Mouse (Mus musculus) E14TG2a.4 (cell line): ENCODE data around the gene Fgl2.

ENCODE experiments used
- H3K27me3 ChIP-seq: 2 replicates; pipeline ENCODE4 v1.6.1; 2014; ENCODE audit warnings: low read length, control low read depth; ENCODE audit not compliant: insufficient read depth
- H3K36me3 ChIP-seq: 2 replicates; pipeline ENCODE4 v1.6.1; 2014; ENCODE audit warnings: low read length, control low read depth; ENCODE audit not compliant: insufficient read depth
- H3K4me1 ChIP-seq: replicated peaks from 2 replicates; pipeline ENCODE4 v1.6.1; 2014; ENCODE audit warnings: low read depth, low read length, control low read depth
- H3K4me3 ChIP-seq: replicated peaks from 2 replicates; pipeline ENCODE4 v1.5.1; 2014; ENCODE audit warnings: mild to moderate bottlenecking, low read length
- H3K9me3 ChIP-seq: 2 replicates; pipeline ENCODE4 v1.6.1; 2014; ENCODE audit warnings: low read length, control low read depth
- CTCF ChIP-seq: conservative IDR thresholded peaks from 2 replicates; pipeline ENCODE4 v1.5.1; 2014; ENCODE audit warnings: low read length
- NANOG ChIP-seq: IDR thresholded peaks from 2 replicates; pipeline ENCODE4 v1.6.1; 2014; ENCODE audit warnings: borderline replicate concordance, low read length, mixed read lengths
- POU5F1 ChIP-seq: IDR thresholded peaks from 2 replicates; pipeline ENCODE4 v1.6.1; 2014; ENCODE audit warnings: low read length, borderline replicate concordance

Gene Fgl2

GRCm38 (mm10) chr5:21414116-21414820 lies 41.8 kb downstream of the Fgl2 start:
- H3K4me1 ChIP-seq, result peaks cover 33% of the 10 kb centered on the region
- H3K27me3 ChIP-seq, result no peaks in the 10 kb centered on the region
- H3K4me3 ChIP-seq, result no peak overlapping the region
- no peaks in the 10 kb centered on the region for H3K36me3 ChIP-seq
- H3K9me3 ChIP-seq, result peaks cover 21% of the 10 kb centered on the region
- TF ChIP-seq POU5F1 (no peak), NANOG (peak; percentile 16; the same call in 1 of the 2 replicates)

- TF ChIP-seq CTCF, result no peak
- TF ChIP-seq POU5F1, result no peak
- TF ChIP-seq NANOG, result no peak
- H3K36me3 ChIP-seq, result no peaks in the 10 kb centered on the region
- no peaks in the 10 kb centered on the region for H3K27me3 ChIP-seq
- H3K4me1 ChIP-seq, result peaks cover 29% of the 10 kb centered on the region
- H3K4me3 ChIP-seq, result no peak overlapping the region
- H3K9me3 ChIP-seq, result no peaks in the 10 kb centered on the region
Observed at GRCm38 (mm10) chr5:21418613-21419012, 46.2 kb downstream of the Fgl2 start.

- H3K27me3 ChIP-seq, result no peaks in the 10 kb centered on the region
Observed at GRCm38 (mm10) chr5:21420609-21421008, 48.2 kb downstream of the Fgl2 start.

GRCm38 (mm10) chr5:21424614-21425602 lies 52.5 kb downstream of the Fgl2 start, which contains the start of the genes Ccdc146 and Fam185a:
Ccdc146 (minus strand) TSS chr5:21424677.
Fam185a (plus strand) TSS chr5:21424958.
- peaks cover 10% of the 10 kb centered on the region for H3K36me3 ChIP-seq
- H3K9me3 ChIP-seq, result no peaks in the 10 kb centered on the region
- peaks cover 23% of the 10 kb centered on the region for H3K4me1 ChIP-seq
- H3K4me3 ChIP-seq, result peak within 1 kb of the TSS; percentile 94
- peaks cover 4% of the 10 kb centered on the region; the same call in 1 of the 2 replicates for H3K27me3 ChIP-seq
- TF ChIP-seq NANOG, result no peak
- TF ChIP-seq POU5F1, result no peak
- TF ChIP-seq CTCF, result no peak

More at GRCm38 (mm10) chr5:21420609-21421008, 48.2 kb downstream of the Fgl2 start:
- TF ChIP-seq NANOG (no peak), CTCF (0 out of 2 replicates have a peak, but pooled peaks have one; percentile 3)
- Histone ChIP-seq H3K36me3 (no peaks in the 10 kb centered on the region), H3K9me3 (no peaks in the 10 kb centered on the region), H3K4me3 (no peak overlapping the region), H3K4me1 (peaks cover 22% of the 10 kb centered on the region)

GRCm38 (mm10) chr5:21426666-21427065 lies 54.2 kb downstream of the Fgl2 start:
- TF ChIP-seq NANOG (no peak), POU5F1 (no peak), CTCF (no peak)
- Histone ChIP-seq H3K36me3 (peaks cover 16% of the 10 kb centered on the region), H3K9me3 (no peaks in the 10 kb centered on the region), H3K27me3 (peaks cover 4% of the 10 kb centered on the region; the same call in 1 of the 2 replicates), H3K4me3 (peak overlapping the region; percentile 94; the same call in 1 of the 2 replicates), H3K4me1 (peaks cover 23% of the 10 kb centered on the region)
